Mouse (Mus musculus) heart, adult 2 months (tissue): ENCODE results near the gene Fhit. TPM values are rescaled to one million over a fixed set of nuclear protein-coding genes. Genes with fewer than 3 reads are reported as not detected.

Experiments
- DNase-seq, 2 experiments: peaks; one replicate each; pipeline ENCODE4 v3.0.0; 2021
- H3K27ac ChIP-seq: fragments of 200-600 bp; 2 replicates; pipeline ENCODE4 v1.8.1; 2022
- H3K27me3 ChIP-seq: fragments of 200-500 bp; 2 replicates; pipeline ENCODE4 v1.6.1; 2012; ENCODE audit warnings: mild to moderate bottlenecking, low read length, inconsistent platforms, mixed read lengths; ENCODE audit not compliant: control insufficient read depth, insufficient read depth
- H3K36me3 ChIP-seq: fragments of 200-500 bp; 2 replicates; pipeline ENCODE4 v1.6.1; 2012; ENCODE audit warnings: low read length, inconsistent platforms; ENCODE audit not compliant: control insufficient read depth, insufficient read depth
- H3K4me1 ChIP-seq: fragments of 200-500 bp; 2 replicates; pipeline ENCODE4 v1.6.1; 2011; ENCODE audit warnings: low read length; ENCODE audit not compliant: control insufficient read depth, insufficient read depth
- H3K4me3 ChIP-seq: fragments of 200-600 bp; 2 replicates; pipeline ENCODE4 v1.8.1; 2022
- H3K79me2 ChIP-seq: fragments of 200-500 bp; replicated peaks from 2 replicates; pipeline ENCODE4 v1.6.1; 2012; ENCODE audit warnings: mild to moderate bottlenecking, inconsistent platforms, low read length, moderate library complexity, mixed read lengths; ENCODE audit not compliant: control insufficient read depth, insufficient read depth
- H3K9ac ChIP-seq: fragments of 200-500 bp; 2 replicates; pipeline ENCODE4 v1.6.1; 2012; ENCODE audit warnings: low read depth, mild to moderate bottlenecking, control low read depth, inconsistent platforms, low read length, mixed read lengths
- CTCF ChIP-seq: fragments of 200-600 bp; IDR thresholded peaks from 2 replicates; pipeline ENCODE4 v1.8.1; 2022; ENCODE audit warnings: antibody characterized with exemption, mild to moderate bottlenecking, moderate library complexity
- EP300 ChIP-seq: fragments of 200-500 bp; IDR thresholded peaks from 2 replicates; pipeline ENCODE4 v1.6.1; 2011; ENCODE audit warnings: low read depth, low read length, control low read depth; ENCODE audit not compliant: insufficient read depth
- POLR2A ChIP-seq: fragments of 200-500 bp; IDR thresholded peaks from 2 replicates; pipeline ENCODE4 v1.6.1; 2011; ENCODE audit warnings: mild to moderate bottlenecking, low read depth, low read length, control low read depth; ENCODE audit not compliant: insufficient read depth
- WGBS: fragments of 180-500 bp; shearing (Covaris S2); methylation state at CpG from one replicate; pipeline ENCODE4 v1.1.7; 2018; 5-methylcytosine and 5-hydroxymethylcytosine counted together
- intact Hi-C: fragments of 180-260 bp; cut with DNase I; formaldehyde crosslinking; loops from one replicate; pipeline ENCODE4 v1.15.1; 2025
- polyA plus RNA-seq: library from polyadenylated mRNA; depleted of rRNA; stranded (reverse); fragments of >200 nt; gene quantifications from 2 replicates; pipeline ENCODE4 v1.2.3, GENCODE M21; 2012
- total RNA-seq, 2 experiments: library from RNA; stranded (reverse); gene quantifications; 2 replicates each; pipeline ENCODE4 v1.2.3; 2021

Gene Fhit
- total and polyA plus RNA-seq, 3 experiments = 1.7 to 2.3 (median 1.7) TPM

DNA sequence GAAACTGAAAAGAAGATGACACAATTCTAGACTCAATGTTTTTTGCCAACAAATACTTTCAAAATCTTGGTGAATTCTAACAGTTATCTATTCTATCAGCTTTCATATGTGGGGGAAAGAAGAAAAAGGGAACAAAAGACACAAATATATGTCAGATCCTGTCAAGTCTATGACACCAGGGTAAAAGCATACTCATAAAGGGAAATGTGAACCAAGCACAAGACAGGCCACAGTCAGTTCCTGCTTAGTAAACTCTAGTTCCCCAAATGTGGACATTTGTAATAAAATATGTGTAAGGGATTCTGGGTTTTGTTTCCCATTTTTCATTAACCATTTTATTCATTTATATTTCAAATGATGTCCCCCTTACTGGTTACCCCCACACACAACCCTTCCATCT, 1022.5 kb downstream of the Fhit start:
- DNase-seq = no peak
- no peaks in the 10 kb centered on the region for H3K79me2 ChIP-seq
- H3K36me3 ChIP-seq = no peaks in the 10 kb centered on the region
- H3K4me1 ChIP-seq = no peaks in the 10 kb centered on the region
- intact Hi-C loops = no loop called here
- no peak overlapping the region for H3K27ac ChIP-seq
- TF ChIP-seq POLR2A (no peak), EP300 (no peak), CTCF (no peak)
- H3K4me3 ChIP-seq = no peak overlapping the region
- H3K27me3 ChIP-seq = no peaks in the 10 kb centered on the region
- no peak overlapping the region for H3K9ac ChIP-seq

DNA sequence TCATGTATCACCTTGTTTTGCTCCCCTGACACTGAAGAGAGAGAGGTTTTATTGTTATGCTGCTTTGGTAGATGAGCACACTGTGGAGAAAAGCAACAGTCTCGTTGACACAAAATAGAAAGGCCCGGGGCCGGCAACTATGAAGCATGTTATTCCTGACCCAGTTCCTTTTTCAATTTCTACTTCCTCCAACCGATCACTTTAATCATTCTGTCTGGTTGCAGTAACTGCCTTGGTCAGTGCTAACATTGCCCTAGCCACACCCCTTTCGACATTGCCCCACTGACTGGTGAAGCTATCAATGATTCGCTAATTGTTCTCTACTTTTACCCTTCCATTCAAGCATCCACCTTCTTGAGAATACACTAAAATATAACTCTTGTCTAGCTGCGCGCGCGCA, 1028.0 kb downstream of the Fhit start:
- Histone ChIP-seq H3K36me3 (no peaks in the 10 kb centered on the region), H3K4me3 (no peak overlapping the region), H3K4me1 (no peaks in the 10 kb centered on the region), H3K27ac (no peak overlapping the region), H3K9ac (no peak overlapping the region), H3K79me2 (no peaks in the 10 kb centered on the region), H3K27me3 (no peaks in the 10 kb centered on the region)
- 87% methylated on average over 10 of the region's 10 CpGs for WGBS
- TF ChIP-seq POLR2A (no peak), CTCF (no peak), EP300 (no peak)
- DNase-seq = no peak
- intact Hi-C loops = no loop called here

DNA sequence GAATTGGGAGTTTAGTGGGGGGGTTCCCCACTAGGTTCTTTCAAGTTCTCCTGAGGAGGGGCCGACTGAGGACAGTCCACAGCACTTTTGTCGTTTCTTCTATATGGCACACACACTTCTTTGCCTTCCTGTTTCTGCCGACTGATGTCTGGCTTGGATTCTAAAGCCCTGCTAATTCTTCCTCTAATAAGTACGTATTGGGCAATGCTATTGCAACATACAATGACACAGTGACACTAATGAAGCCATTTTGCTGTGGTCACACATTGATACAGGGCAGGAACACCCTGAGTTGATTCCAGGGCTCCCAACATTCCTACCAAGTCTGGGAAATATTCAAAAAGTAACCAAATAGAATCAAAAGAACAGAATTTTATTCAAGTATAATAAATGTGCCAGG, 1032.2 kb downstream of the Fhit start:
- no peak overlapping the region for H3K4me3 ChIP-seq
- H3K36me3 ChIP-seq = no peaks in the 10 kb centered on the region
- intact Hi-C loops = no loop called here
- H3K79me2 ChIP-seq = no peaks in the 10 kb centered on the region
- no peaks in the 10 kb centered on the region for H3K4me1 ChIP-seq
- no peaks in the 10 kb centered on the region for H3K27me3 ChIP-seq
- WGBS = 84% methylated on average over 4 of the region's 4 CpGs
- no peak for DNase-seq
- no peak overlapping the region for H3K9ac ChIP-seq
- H3K27ac ChIP-seq = no peak overlapping the region
- TF ChIP-seq POLR2A (no peak), EP300 (no peak), CTCF (no peak)

DNA sequence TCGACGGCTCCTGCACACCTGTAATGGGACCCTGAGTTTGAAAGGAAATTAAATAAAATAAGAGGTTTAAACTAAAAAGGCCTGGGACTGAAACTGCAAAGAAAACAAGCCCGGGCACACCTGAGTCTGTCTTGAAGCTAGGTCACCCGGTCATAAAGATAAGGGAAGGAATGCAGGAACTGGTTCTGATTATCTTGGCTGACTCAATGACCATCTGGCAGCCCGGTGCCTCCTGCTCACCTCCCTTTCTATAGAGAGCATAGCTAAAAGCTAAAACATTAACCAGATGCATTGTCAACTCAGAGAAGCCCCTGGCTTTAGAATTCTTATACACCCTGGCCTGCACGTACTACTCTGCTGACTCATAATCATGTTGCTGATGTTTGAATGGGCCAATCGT, 1032.7 kb downstream of the Fhit start:
- DNase-seq = no peak
- Histone ChIP-seq H3K27ac (no peak overlapping the region), H3K4me3 (no peak overlapping the region), H3K79me2 (no peaks in the 10 kb centered on the region), H3K36me3 (no peaks in the 10 kb centered on the region), H3K4me1 (no peaks in the 10 kb centered on the region), H3K27me3 (no peaks in the 10 kb centered on the region), H3K9ac (no peak overlapping the region)
- intact Hi-C loops = no loop called here
- 44% methylated on average over 7 of the region's 7 CpGs for WGBS
- TF ChIP-seq CTCF (no peak), POLR2A (no peak), EP300 (no peak)

DNA sequence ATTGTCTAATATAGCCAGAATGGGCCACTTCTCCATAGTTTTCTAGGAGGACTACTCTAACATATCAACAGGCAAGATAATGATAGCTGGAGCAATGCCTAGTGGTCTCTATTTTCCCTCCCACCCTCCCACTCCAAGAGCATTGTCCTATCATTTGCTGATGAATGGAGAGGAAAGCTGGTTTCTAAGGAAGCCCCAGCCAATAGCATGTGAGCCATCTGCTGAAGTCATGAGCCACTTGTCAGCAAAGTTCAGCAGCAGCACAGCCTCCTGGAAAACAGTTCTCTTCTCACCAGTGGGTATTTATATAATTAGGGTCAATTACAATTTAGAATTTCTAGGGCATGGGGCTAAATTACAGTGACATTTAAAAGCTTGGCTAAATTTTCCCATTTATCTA, 1035.3 kb downstream of the Fhit start:
- no peak for DNase-seq
- Histone ChIP-seq H3K4me3 (no peak overlapping the region), H3K79me2 (no peaks in the 10 kb centered on the region), H3K36me3 (no peaks in the 10 kb centered on the region), H3K27me3 (no peaks in the 10 kb centered on the region), H3K27ac (no peak overlapping the region), H3K9ac (no peak overlapping the region), H3K4me1 (no peaks in the 10 kb centered on the region)
- intact Hi-C loops = no loop called here
- no peak for TF ChIP-seq EP300
- TF ChIP-seq CTCF = no peak
- no peak for TF ChIP-seq POLR2A

DNA sequence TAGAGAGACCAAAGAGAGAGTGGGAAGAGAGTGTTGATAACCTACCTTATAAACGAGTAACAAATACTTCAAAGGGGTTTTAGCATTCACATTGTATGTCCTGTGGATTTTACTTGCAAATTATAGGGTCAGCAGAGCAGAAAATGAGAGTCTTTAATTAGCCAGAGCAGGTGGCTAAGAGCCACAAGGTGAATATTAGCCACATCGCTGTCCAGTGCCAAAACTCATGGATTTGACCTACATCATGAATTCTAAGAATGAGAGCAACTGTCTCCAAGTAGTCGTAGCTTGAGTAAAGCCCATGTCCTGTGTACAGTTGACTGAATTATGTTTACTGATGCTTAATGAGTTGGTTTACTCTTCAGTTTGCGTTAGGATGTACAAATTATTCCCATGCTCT, 1039.7 kb downstream of the Fhit start:
- Histone ChIP-seq H3K36me3 (no peaks in the 10 kb centered on the region), H3K27ac (no peak overlapping the region), H3K9ac (no peak overlapping the region), H3K4me1 (no peaks in the 10 kb centered on the region), H3K79me2 (no peaks in the 10 kb centered on the region), H3K27me3 (no peaks in the 10 kb centered on the region), H3K4me3 (no peak overlapping the region)
- WGBS = 75% methylated on average over 4 of the region's 4 CpGs
- intact Hi-C loops = no loop called here
- TF ChIP-seq CTCF (no peak), EP300 (no peak), POLR2A (no peak)
- DNase-seq = no peak

DNA sequence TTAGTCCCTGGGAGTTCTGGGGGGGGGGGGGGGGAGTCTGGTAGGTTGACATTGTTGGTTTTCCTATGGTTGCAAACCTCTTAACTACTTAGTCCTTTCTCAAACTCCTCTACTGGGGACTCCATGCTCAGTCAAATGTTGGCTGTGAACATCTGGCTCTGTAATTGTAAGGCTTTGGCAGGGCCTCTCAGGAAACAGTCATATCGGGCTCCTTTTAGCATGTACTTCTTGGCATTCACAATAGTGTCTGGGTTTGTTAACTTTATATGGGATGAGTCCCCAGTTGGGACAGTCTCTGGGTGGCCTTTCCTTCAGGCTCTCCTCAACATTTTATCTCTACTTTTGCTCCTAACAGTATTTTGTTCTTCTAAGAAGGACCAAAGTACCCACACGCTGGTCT, 1065.6 kb downstream of the Fhit start:
- WGBS = 72% methylated on average over 2 of the region's 2 CpGs
- no peaks in the 10 kb centered on the region for H3K4me1 ChIP-seq
- TF ChIP-seq EP300 = no peak
- no peak for TF ChIP-seq CTCF
- DNase-seq = peak in 1 of 2 experiments; percentile 6
- no peaks in the 10 kb centered on the region for H3K79me2 ChIP-seq
- no peak overlapping the region for H3K4me3 ChIP-seq
- intact Hi-C loops = no loop called here
- no peaks in the 10 kb centered on the region for H3K36me3 ChIP-seq
- no peak overlapping the region for H3K9ac ChIP-seq
- no peak overlapping the region for H3K27ac ChIP-seq
- H3K27me3 ChIP-seq = no peaks in the 10 kb centered on the region
